Mouse (Mus musculus): Measurements from ENCODE around the gene Olfr575. TPM values are rescaled to one million over a fixed set of nuclear protein-coding genes. Genes with fewer than 3 reads are reported as not detected.

The Olfr575 gene
- polyA plus RNA-seq (2017; shearing (Covaris generic)): not detected

DNA sequence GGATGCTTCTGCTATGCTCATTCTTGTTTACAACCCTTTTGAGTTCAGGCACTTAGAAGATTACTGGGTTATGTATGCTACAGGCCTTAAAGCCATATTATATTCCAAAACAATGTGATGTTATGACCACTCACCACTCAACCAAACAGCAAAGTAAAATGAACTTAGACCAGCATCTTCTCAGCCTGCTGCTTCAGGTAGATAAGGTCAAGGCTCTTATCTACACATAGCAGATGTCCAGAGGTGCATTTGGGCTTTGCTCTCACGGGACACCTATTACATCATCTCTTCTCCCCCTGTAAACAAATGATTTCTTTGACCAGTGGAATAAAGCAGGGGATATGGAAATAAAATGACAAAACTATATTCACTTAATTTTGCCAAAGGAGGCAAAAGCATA, at the start of gene Olfr575:
Gene Olfr575, minus strand, starts transcription at position 183 of the 400 bp plus-strand sequence.

GRCm38 (mm10) chr7:102989224-102989623, 30.6 kb upstream of the Olfr575 start, which contains the start of gene Olfr578:
Gene Olfr578, minus strand, starts transcription at chr7:102989324.

DNA sequence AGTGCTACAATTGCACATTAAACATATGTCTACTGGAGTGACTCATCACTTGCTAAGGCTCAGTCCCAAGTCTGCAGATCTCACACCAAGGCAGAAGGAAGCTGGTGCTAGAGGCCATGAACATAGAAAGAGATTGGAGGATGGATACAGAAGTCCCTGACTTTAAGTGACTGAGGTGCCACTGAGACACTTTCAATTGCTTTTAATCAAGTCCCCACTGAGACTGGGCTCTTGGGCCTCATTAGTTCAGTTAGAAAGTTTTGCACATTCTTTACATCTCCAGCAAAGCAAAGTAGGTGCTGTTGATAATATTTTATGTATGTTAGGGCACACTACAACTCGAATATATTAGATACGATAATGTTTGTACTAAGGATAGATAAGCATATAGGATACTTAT, 17.3 kb upstream of the Olfr575 start, which contains the start of gene Olfr577:
Gene Olfr577, minus strand, starts transcription at position 101 of the 400 bp plus-strand sequence.

GRCm38 (mm10) chr7:102962360-102962759, 3.8 kb upstream of the Olfr575 start, which contains the start of gene Olfr576:
Gene Olfr576, plus strand, starts transcription at chr7:102962660.

DNA sequence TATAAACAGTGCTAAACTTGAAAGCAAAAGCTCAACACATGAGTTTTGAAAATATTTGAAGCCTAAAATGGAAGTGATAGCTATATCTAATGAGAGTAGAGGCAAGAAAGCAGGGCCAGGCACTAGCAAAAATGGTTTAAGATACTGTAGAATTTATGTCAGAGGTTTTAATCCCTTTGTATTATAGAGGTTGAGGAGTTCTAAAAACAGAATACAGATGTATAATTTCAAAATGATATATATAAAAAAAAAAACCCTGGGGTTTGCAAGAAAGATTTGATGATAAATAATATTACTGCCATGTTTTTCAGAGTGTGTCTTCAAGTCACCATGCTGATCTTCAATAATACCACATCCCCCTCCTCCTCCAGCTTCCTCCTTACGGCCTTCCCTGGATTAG, 10.4 kb downstream of the Olfr575 start, which contains the start of gene Olfr574:
Gene Olfr574, plus strand, starts transcription at position 301 of the 400 bp plus-strand sequence.

GRCm38 (mm10) chr7:102942475-102942874, 16.1 kb downstream of the Olfr575 start, which contains the start of gene Olfr573-ps1:
Gene Olfr573-ps1, minus strand, starts transcription at chr7:102942575.

DNA sequence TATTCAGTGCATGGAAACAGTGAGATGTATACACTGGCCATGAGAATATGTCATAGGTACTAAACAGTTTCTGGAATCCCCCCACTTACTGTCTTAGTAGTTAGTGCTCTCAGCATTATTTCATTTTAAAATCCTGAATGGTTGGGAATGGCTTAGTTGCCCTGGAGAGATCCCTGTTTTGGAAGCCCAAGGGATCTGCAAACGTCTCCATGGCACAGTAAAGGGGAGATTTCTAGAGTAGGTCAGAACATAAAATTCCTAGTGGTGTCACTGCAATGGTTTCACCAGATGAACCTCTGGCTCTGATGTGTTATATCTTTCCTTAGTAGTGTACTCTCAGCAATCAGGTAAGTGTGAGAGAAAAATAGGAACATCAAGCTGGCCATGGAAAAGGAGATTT, 34.5 kb downstream of the Olfr575 start, which contains the start of gene Olfr572:
Gene Olfr572, plus strand, starts transcription at position 301 of the 400 bp plus-strand sequence.

DNA sequence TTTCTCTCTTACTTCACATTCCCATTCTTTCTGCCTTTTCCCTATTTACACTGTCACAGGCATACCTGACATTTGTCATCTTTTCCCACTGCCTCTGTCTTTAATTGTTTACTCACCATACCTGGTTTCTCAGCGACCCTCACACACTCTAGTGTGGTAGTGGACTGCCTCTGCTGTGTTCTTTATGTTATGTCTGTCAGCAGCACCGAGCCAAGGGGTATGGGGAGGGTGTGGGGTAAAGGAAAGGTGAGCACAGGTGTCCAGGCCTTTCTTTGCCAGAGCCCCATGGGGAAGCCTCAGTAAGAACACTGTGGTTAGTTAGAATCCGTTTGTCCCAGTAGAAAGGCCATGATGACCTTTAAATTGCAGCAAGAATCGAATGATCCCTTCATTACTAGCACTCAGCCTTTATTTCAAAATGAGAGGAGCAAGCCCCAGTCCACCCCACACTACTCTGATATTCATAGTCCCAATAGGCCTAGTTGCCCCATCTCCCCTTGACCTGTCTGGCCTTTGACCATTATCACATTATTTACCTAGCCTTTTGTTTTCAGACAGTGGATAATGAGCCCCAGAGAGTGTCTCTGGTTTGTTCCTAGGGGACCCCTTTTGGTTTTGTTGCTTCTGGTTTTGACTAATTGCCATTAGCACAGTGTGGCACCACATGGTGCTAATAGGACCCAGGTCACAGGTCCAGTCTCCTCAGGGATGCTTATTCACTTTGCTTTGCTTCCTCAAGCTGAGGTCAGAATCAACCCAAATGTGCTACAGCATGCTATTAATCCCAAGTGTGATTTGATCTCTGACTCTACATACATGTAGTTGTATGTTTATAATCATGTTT, 41.3 kb downstream of the Olfr575 start, which contains the start of gene Olfr571:
Gene Olfr571, minus strand, starts transcription at position 505 of the 844 bp plus-strand sequence.

Other genes starting within 250 kb of the Olfr575 start
- not detected for gene Olfr33, start 239.7 kb downstream of the Olfr575 start, polyA plus RNA-seq (2017; shearing (Covaris generic))
- not detected for gene Olfr559, start 231.3 kb downstream of the Olfr575 start, polyA plus RNA-seq (2017; shearing (Covaris generic))
- not detected for gene Olfr560, start 199.4 kb downstream of the Olfr575 start, polyA plus RNA-seq (2017; shearing (Covaris generic))
- gene Olfr78, start 199.3 kb downstream of the Olfr575 start, polyA plus RNA-seq (2017; shearing (Covaris generic)): not detected
- not detected for gene Olfr561, start 187.6 kb downstream of the Olfr575 start, polyA plus RNA-seq (2017; shearing (Covaris generic))
- gene Olfr564, start 155.3 kb downstream of the Olfr575 start, polyA plus RNA-seq (2017; shearing (Covaris generic)): not detected
- not detected for gene Olfr566, start 100.0 kb downstream of the Olfr575 start, polyA plus RNA-seq (2017; shearing (Covaris generic))
- gene Olfr568, start 81.7 kb downstream of the Olfr575 start, polyA plus RNA-seq (2017; shearing (Covaris generic)): 0.37 TPM
- not detected for gene Olfr569, start 67.9 kb downstream of the Olfr575 start, polyA plus RNA-seq (2017; shearing (Covaris generic))
- not detected for gene Olfr570, start 64.2 kb downstream of the Olfr575 start, polyA plus RNA-seq (2017; shearing (Covaris generic))
- not detected for gene Olfr571, start 41.2 kb downstream of the Olfr575 start, polyA plus RNA-seq (2017; shearing (Covaris generic))
- not detected for gene Olfr572, start 34.4 kb downstream of the Olfr575 start, polyA plus RNA-seq (2017; shearing (Covaris generic))
- 0.66 TPM for gene Olfr573-ps1, start 16.2 kb downstream of the Olfr575 start, polyA plus RNA-seq (2017; shearing (Covaris generic))
- not detected for gene Olfr574, start 10.3 kb downstream of the Olfr575 start, polyA plus RNA-seq (2017; shearing (Covaris generic))
- not detected for gene Olfr576, start 3.9 kb upstream of the Olfr575 start, polyA plus RNA-seq (2017; shearing (Covaris generic))
- not detected for gene Olfr577, start 17.2 kb upstream of the Olfr575 start, polyA plus RNA-seq (2017; shearing (Covaris generic))
- not detected for gene Olfr578, start 30.5 kb upstream of the Olfr575 start, polyA plus RNA-seq (2017; shearing (Covaris generic))
- gene Olfr582, start 79.2 kb upstream of the Olfr575 start, polyA plus RNA-seq (2017; shearing (Covaris generic)): not detected
- gene Olfr583, start 92.5 kb upstream of the Olfr575 start, polyA plus RNA-seq (2017; shearing (Covaris generic)): not detected
- not detected for gene Olfr584, start 123.1 kb upstream of the Olfr575 start, polyA plus RNA-seq (2017; shearing (Covaris generic))
- gene Olfr585, start 138.9 kb upstream of the Olfr575 start, polyA plus RNA-seq (2017; shearing (Covaris generic)): not detected
- gene Olfr586, start 166.9 kb upstream of the Olfr575 start, polyA plus RNA-seq (2017; shearing (Covaris generic)): not detected
- 0.12 TPM for gene Olfr588-ps1, start 182.1 kb upstream of the Olfr575 start, polyA plus RNA-seq (2017; shearing (Covaris generic))
- gene Olfr589, start 197.6 kb upstream of the Olfr575 start, polyA plus RNA-seq (2017; shearing (Covaris generic)): not detected
- gene Olfr591, start 219.6 kb upstream of the Olfr575 start, polyA plus RNA-seq (2017; shearing (Covaris generic)): not detected
- not detected for gene Olfr592, start 226.0 kb upstream of the Olfr575 start, polyA plus RNA-seq (2017; shearing (Covaris generic))